Mouse (Mus musculus) CH12.LX (cell line): ENCODE results near the gene Mindy2.

Experiments used
- CHD1 ChIP-seq: IDR thresholded peaks from 2 replicates; pipeline ENCODE4 v1.6.1; 2012; ENCODE audit warnings: low read depth, low read length, improper control_type of control experiment, inconsistent platforms
- CTCF ChIP-seq, 2 experiments: IDR thresholded peaks in 1 of 2; conservative IDR thresholded peaks in 1 of 2; 2 replicates each; pipeline ENCODE4 v1.5.1; 2011 to 2012; ENCODE audit warnings: low read depth in 2 of 2, low read length in 2 of 2, improper control_type of control experiment in 1 of 2, inconsistent platforms in 1 of 2, mild to moderate bottlenecking in 1 of 2, moderate library complexity in 1 of 2
- EP300 ChIP-seq: IDR thresholded peaks from 2 replicates; pipeline ENCODE4 v1.6.1; 2011; ENCODE audit warnings: low read length, improper control_type of control experiment
- POLR2A ChIP-seq: IDR thresholded peaks from 2 replicates; pipeline ENCODE4 v1.6.1; 2011; ENCODE audit warnings: low read depth, mild to moderate bottlenecking, improper control_type of control experiment, low read length
- RAD21 ChIP-seq: IDR thresholded peaks from 2 replicates; pipeline ENCODE4 v1.6.1; 2011; ENCODE audit warnings: low read depth, mild to moderate bottlenecking, low read length, improper control_type of control experiment, moderate library complexity
- ZMIZ1 ChIP-seq: IDR thresholded peaks from 2 replicates; pipeline ENCODE4 v1.6.1; 2012; ENCODE audit warnings: low read depth, mild to moderate bottlenecking, inconsistent platforms, low read length, improper control_type of control experiment

DNA sequence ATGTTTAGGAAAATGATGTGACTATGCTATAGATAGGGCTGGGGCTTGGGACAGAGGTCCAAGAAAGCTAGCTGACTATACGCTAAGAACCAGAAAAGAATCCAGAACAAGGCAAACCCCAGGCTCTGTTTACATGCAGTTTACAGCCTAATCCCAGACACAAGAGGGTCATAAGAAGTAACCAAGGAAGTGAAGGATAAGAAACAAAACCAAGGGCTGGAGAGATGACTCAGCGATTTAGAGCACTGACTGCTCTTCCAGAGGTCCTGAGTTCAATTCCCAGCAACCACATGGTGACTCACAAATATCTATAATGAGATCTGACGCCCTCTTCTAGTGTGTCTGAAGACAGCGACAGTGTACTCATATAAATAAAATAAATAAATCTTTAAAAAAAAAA is 18.1 kb upstream of the Mindy2 start:
- TF ChIP-seq ZMIZ1 (no peak), CHD1 (no peak), RAD21 (no peak), CTCF (conservative IDR thresholded peaks at IDR 0.05 in 1 of 2, IDR thresholded peaks at IDR 0.05 in 1 of 2; ENCODE audit: low read depth in 2 of 2, low read length in 2 of 2) (no peak), POLR2A (no peak), EP300 (no peak)
